Mouse (Mus musculus) splenic B cell, adult 2 months (primary cell): Measurements from ENCODE around the gene Ttc30a1.
"Not testable (repeated sequence)": the region's sequence is repeated elsewhere in the genome, so short reads cannot be mapped to it uniquely, and the experiment has no call there.

ENCODE experiments used
- DNase-seq: peaks from one replicate; pipeline ENCODE4 v3.0.0-alpha.2; 2011; ENCODE audit warnings: low read depth, low spot score
- H3K27me3 ChIP-seq: 2 replicates; pipeline ENCODE4 v1.6.1; 2012; ENCODE audit warnings: mild to moderate bottlenecking, low read length, moderate library complexity, mixed read lengths; ENCODE audit not compliant: control insufficient read depth, poor library complexity, insufficient read depth, severe bottlenecking
- H3K36me3 ChIP-seq: 2 replicates; pipeline ENCODE4 v1.6.1; 2012; ENCODE audit warnings: mild to moderate bottlenecking, low read length, moderate library complexity, mixed read lengths; ENCODE audit not compliant: control insufficient read depth, poor library complexity, insufficient read depth, severe bottlenecking

Ttc30a1 gene

GRCm38 (mm10) chr2:75981440-75982081 is at the start of gene Ttc30a1:
Gene Ttc30a1 (minus strand): TSS chr2:75981967.
- not testable (repeated sequence) for H3K27me3 ChIP-seq, H3K36me3 ChIP-seq
- peak; percentile 83 for DNase-seq

- DNase-seq = no peak
- no peaks in the 10 kb centered on the region for H3K36me3 ChIP-seq
- no peaks in the 10 kb centered on the region; the same call in 1 of the 2 replicates for H3K27me3 ChIP-seq
These were observed 48.3 kb upstream of the Ttc30a1 start for GRCm38 (mm10) chr2:76030080-76030479.

GRCm38 (mm10) chr2:76029081-76029901 is 47.5 kb upstream of the Ttc30a1 start:
- DNase-seq = no peak
- no peaks in the 10 kb centered on the region for H3K36me3 ChIP-seq

GRCm38 (mm10) chr2:76016890-76017289 is 35.1 kb upstream of the Ttc30a1 start:
- DNase-seq = no peak
- H3K36me3 ChIP-seq = no peaks in the 10 kb centered on the region
- H3K27me3 ChIP-seq = no peaks in the 10 kb centered on the region

More at GRCm38 (mm10) chr2:76029081-76029901, 47.5 kb upstream of the Ttc30a1 start:
- H3K27me3 ChIP-seq = no peaks in the 10 kb centered on the region; the same call in 1 of the 2 replicates

DNA sequence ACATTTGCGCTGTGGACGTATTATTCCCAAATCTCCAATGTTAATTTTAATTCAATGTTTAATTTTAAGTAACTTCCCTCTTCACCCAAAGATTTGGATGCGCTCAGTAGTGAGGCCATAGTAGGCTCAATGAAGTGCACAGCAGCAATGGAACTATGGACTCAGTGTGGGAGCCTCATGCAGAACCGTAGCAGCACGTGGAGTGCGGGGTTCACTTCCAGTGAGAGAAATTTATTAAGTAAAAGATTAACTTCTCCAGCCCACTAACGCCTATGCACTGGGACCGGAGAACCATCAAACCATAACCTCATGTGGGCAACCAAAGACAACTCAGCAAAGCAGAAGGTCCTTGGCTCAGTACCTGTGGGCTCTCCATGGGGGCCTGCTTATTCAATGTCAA is 34.4 kb upstream of the Ttc30a1 start:
- no peaks in the 10 kb centered on the region for H3K27me3 ChIP-seq
- H3K36me3 ChIP-seq = no peaks in the 10 kb centered on the region
- DNase-seq = no peak

GRCm38 (mm10) chr2:76015460-76015859 is 33.7 kb upstream of the Ttc30a1 start:
- H3K36me3 ChIP-seq = no peaks in the 10 kb centered on the region
- no peaks in the 10 kb centered on the region for H3K27me3 ChIP-seq

GRCm38 (mm10) chr2:76014659-76015058 is 32.9 kb upstream of the Ttc30a1 start:
- Histone ChIP-seq H3K36me3 (no peaks in the 10 kb centered on the region), H3K27me3 (no peaks in the 10 kb centered on the region)
- DNase-seq = no peak

More at GRCm38 (mm10) chr2:76015460-76015859, 33.7 kb upstream of the Ttc30a1 start:
- no peak for DNase-seq

GRCm38 (mm10) chr2:76006194-76006593 is 24.4 kb upstream of the Ttc30a1 start:
- Histone ChIP-seq H3K27me3 (no peaks in the 10 kb centered on the region), H3K36me3 (no peaks in the 10 kb centered on the region)
- DNase-seq = no peak

- H3K36me3 ChIP-seq = no peaks in the 10 kb centered on the region
- no peak for DNase-seq
- H3K27me3 ChIP-seq = no peaks in the 10 kb centered on the region
These were observed 21.1 kb upstream of the Ttc30a1 start for GRCm38 (mm10) chr2:76002899-76003298.

DNA sequence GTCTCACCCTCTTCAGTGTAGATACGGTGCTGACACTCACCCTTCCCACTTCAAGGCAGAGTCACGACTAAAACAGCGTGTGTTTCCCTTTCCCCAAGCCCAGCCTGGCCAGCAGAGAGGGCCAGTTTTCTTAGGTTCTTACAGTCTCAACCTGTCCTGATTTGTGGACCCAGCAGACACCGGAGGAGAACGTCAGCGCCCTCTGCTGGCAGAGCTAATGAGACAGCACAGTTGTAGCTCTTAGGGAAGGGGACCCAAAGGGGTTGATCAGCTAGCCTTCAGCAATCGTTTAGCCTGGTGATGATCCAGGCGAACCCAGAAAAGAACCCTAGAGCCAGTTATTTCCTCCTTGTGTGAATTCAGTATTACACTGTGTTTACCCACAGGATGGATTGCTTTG is 19.6 kb upstream of the Ttc30a1 start:
- Histone ChIP-seq H3K27me3 (no peaks in the 10 kb centered on the region), H3K36me3 (no peaks in the 10 kb centered on the region)
- peak; percentile 75 for DNase-seq

GRCm38 (mm10) chr2:75999636-76000035 is 17.9 kb upstream of the Ttc30a1 start:
- no peaks in the 10 kb centered on the region for H3K27me3 ChIP-seq
- DNase-seq = no peak
- H3K36me3 ChIP-seq = no peaks in the 10 kb centered on the region

- Histone ChIP-seq H3K27me3 (no peaks in the 10 kb centered on the region), H3K36me3 (no peaks in the 10 kb centered on the region)
- no peak for DNase-seq
These were observed 16.9 kb upstream of the Ttc30a1 start for GRCm38 (mm10) chr2:75998692-75999091.

DNA sequence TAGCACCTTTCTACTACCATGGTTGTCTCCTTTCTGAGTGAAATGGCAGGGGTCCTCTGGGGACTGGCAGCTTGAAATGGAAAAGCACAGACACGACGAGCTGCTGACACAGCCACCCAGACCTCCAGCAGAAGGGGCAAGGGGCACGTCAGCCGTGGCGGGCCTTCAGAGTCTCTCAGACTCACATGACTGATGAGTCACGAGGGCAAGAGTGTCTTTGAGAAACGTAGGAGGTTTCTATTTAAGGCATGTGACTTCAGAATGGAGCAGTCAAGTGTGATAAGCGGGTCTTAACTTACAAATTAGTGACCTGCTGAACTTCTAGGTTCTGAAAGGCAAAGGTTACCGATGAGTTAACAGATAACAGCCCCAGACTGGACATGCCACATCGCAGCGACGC is 16.0 kb upstream of the Ttc30a1 start:
- Histone ChIP-seq H3K36me3 (no peaks in the 10 kb centered on the region), H3K27me3 (no peaks in the 10 kb centered on the region)
- DNase-seq = peak; percentile 4

DNA sequence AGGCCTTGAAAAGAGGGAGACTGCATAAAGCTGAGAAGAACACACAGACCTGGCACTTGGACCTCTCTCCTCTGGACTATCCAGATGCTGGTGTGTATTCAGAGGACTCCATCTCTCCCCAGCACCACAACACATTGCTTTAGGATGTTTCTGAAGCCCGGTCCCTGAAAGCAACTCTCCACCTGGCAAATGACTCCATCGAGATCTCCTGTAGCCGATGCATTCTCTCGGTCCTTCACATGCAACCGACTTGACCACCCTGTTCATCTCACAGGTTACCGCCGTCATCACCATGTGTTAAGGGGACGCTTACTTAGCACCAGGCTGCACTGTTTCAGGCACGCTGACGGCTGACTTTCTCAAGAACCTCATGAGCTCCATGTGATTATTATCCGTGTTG is 13.1 kb upstream of the Ttc30a1 start:
- Histone ChIP-seq H3K27me3 (no peaks in the 10 kb centered on the region), H3K36me3 (no peaks in the 10 kb centered on the region)
- no peak for DNase-seq

DNA sequence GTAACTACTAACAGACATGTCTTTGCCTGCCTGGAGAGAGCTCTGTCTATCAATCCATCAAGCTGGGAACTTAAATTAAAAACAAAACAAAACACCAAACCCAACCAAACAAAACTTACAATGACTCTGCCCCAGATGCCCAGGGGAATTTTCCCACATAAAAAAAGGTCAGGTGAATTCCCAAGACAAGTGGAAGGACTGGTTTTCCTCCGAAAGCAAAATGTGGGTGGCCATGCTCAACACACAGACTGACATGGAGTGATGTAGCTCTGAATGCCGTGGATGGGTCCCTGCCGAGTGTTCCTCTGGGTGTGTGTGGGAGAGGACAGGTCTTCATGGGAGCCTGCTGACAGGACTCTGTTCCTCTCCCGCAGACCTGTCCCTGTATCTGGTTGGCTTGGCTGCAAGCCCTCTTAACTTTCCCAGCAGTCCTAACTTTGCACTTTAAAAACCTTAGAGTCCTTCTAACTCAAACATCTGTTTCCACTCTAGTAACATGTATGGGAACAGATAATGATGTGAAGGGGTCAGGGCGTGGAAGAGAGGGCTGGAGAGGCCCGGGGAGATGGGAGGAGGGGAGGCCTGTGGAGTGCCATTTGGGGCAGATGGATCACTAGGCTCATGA is 9.9 kb upstream of the Ttc30a1 start:
- no peaks in the 10 kb centered on the region for H3K27me3 ChIP-seq
- no peak for DNase-seq
- H3K36me3 ChIP-seq = no peaks in the 10 kb centered on the region
